Mouse (Mus musculus) hindlimb bud, embryonic 11.5 days (tissue): ENCODE measurements around the gene Plcl1.

Source experiments
- DNase-seq: peaks from one replicate; pipeline ENCODE4 v3.0.0-alpha.2; 2012; ENCODE audit warnings: low read depth, low spot score; ENCODE audit errors: extremely low spot score

Gene Plcl1

GRCm38 (mm10) chr1:55405272-55406022 lies at the start of gene Plcl1:
Plcl1 (plus strand) TSS chr1:55405921.
- no peak for DNase-seq

DNA sequence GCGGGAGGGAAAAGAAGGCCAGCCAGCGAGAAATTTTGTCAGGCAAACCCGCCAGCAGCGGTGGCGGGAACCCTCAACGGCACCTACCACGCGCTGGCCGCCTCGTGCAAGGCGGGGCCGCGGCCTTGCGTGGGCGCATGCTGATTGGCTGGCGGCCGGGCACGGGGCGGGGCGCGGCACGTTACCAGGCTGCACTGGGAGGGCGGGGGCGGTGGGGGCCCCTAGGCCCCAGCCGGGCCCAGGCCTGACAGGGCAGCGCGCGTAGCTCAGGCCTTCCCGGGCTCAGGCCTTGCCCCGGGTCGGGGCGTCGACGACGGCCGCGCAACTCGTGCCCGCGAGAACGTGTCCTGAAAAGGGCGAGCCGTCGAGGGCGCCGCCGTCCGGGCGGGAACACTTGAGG lies 43.1 kb upstream of the Plcl1 start:
- no peak for DNase-seq

DNA sequence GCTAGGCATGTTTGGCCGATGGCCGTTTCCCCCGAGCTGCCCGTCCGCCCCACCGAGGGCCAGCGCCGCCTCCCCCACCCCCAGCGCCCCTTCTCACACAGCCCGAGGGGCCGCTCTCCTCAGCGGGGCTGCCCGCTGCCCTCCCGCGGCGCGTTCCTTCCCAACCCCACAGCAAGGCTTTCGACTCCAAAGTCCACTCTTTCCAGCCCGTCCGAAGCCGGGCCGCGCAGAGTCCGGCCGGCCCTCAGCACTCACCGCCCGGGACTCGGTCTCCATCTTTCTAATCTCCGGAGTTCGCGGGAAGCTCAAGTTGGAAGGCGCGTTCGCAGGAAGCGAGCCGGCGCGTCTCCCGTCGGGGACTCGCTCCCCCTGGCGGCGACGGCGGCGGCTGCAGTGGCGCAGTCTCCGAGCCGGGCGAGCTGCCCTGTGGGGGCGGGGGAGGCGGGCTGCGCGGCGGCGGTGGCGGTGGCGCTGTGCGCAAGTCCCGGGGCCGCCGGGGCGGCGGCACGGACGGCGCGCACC lies 42.6 kb upstream of the Plcl1 start, which contains the start of gene Boll:
Boll (minus strand) TSS at position 426 of the 522 bp plus-strand sequence.
- no peak for DNase-seq

DNA sequence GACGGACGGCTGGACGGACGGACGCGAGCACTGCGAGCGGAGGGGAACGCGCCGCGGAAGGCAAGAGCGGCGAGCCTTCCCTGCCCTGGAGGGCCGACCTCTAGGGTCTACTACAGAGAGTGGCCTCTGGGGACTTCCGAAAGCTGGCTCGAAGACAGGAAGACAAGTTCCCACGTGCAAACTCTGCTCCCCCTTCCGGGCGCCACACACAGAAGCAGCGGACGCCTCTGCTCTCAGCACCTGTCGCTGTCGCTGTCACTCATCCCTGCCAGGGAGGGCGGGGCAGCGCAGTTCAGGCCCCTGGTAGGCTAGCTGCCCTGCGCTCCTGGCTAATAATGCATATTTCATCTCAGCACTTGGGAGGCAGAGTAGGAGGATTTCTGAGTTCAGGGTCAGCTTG lies 42.1 kb upstream of the Plcl1 start:
- DNase-seq: no peak

- DNase-seq: no peak
Observed at GRCm38 (mm10) chr1:55372626-55373025, 33.1 kb upstream of the Plcl1 start.

DNA sequence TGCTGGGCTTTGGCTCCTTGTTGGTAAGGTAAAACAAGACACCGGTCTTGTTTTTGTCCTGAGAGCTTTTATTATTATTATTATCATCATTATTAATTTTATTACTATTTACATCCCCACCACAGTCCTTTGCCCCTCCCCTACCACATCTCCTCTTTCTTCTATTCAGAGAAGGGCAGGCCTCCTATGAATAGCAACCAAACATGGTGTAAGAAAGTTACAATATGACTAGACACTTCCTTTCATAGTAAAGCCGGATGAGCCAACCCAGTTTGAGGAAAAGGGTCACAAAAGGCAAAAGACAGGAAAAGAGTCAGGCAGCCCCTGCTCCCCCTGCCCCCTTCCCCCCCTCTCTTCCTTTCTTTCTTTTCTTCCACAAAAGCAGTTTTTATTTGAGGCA lies 25.2 kb upstream of the Plcl1 start:
- no peak for DNase-seq

DNA sequence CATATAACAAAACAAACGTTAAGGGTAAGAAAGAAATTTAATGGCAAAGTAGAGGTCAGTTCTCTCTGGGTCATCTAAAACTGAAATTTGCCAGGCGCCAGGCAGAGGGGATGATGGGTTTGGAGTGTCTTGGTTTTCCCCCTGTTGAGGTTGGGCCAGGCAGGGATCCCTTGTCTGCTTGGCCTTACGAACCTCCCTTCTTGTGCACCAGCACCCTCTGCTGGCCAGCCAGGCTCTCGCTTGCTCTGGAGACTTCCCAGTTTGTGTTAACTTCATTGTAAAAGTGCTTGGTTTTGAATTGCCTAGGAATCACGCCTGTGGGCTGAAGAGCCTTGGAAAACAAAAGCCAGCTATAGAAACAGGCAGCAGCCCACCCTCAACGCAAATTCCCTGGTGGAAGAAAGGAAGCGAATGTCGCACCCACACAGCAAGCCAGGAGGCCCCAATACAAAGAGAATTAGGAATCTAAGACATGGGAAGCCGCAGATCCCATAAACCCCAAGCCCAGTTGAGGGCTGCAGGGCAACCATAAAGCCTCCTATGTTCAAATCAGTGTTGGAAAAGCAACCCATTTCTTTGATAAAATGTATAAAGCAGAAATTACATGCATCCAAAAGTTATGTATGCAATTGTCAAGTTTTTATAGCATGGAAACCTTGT lies 22.5 kb upstream of the Plcl1 start:
- DNase-seq: no peak

GRCm38 (mm10) chr1:55399891-55400290 lies 5.8 kb upstream of the Plcl1 start:
- no peak for DNase-seq

GRCm38 (mm10) chr1:55404439-55404838 lies 1.3 kb upstream of the Plcl1 start:
- peak; percentile 74 for DNase-seq

- DNase-seq: no peak
Observed at GRCm38 (mm10) chr1:55406023-55406413, 297 bp downstream of the Plcl1 start.

DNA sequence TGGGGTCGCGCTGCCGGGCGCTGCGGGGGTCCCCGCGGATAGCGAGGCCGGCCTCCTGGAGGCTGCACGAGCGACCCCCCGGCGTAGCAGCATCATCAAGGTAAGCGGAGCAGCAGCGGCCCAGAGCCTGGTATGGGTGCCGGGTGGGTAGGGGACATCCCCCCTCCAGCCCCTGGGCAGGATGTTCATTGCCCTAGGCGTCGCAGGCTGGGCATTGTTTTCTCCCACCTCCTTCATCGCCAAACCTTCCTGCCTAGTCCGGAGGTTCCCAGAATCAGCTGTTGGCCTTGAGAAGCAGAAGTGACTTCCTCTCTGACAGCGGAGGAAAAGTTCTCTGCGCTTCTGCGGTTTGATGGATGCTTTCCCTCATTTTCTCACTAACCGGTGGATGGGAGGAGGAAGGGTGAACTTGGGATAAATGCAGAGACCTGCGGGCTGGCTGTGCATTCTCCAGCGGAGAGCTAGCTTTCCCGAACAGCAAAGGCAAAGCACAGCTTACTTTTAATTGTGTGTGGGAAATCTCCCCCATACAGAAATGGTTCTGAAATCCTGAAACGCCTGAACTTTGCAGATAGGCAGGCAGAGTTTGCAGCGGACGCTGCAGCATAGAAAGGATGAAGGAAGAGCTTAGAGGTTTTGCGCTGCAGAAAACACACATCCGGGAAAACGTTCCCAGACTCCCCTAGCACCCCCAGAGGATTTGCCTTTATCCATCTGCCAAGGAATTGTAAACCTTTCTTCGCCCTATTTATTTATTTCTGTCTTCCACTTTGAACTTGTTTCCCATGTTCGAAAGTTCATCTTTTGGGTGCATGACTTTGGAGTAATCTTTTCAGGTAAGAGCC lies 1.0 kb downstream of the Plcl1 start:
- DNase-seq: no peak

GRCm38 (mm10) chr1:55410670-55411069 lies 4.9 kb downstream of the Plcl1 start:
- DNase-seq: no peak

DNA sequence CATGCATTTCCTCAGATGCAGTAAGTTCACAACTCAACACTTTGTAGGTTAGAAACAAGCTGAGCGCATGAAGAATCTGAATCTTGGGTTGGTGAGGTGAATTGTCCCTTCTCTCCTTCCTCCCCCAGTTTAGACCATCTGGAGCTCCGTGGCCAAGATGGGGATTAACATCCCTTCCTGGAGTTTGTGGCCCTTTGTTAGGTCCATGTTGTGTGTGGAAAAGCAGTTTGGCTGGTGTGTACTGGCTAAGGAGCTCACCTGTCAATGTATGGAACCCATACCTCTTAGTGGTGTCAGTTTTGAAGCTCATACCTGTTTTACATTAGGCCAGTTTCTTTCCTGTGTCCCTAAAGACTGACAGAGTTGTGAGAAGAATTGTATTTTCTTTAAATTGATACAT lies 5.4 kb downstream of the Plcl1 start:
- no peak for DNase-seq

GRCm38 (mm10) chr1:55412569-55412968 lies 6.8 kb downstream of the Plcl1 start:
- no peak for DNase-seq

DNA sequence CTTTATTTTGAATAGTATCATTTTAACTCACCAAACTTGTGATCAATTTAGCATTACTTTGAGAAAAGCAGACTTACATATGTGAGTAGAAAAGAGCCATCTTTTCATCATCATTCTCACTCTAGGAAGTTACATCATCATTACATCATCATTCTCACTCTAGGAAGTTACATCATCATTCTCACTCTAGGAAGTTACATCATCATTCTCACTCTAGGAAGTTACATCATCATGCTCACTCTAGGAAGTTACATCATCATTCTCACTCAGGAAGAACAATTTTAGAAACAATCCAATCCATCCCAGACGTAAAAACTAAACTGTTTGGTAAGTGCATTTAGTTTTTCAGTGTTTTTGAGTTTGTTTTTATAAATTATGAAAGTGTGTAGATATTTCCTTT lies 7.8 kb downstream of the Plcl1 start:
- no peak for DNase-seq

DNA sequence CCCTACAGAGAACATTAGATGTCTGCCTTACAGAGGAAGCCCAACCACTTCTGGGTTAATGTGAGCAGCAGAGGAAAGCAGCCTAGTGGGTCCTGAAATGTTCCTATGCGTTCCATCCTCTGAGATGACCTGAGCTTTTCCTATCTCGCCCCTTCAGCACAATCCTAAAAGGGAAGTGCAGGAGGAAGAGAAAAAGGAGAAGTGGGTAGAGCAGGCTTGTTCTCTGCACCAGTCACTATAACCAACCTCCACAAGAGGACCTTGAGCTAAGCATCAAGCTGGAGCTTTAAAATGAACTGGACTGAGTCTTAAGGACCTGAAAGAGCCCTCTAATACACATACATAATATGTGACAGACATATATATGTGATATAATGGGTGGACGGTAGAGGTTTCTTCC lies 13.2 kb downstream of the Plcl1 start:
- DNase-seq: no peak

DNA sequence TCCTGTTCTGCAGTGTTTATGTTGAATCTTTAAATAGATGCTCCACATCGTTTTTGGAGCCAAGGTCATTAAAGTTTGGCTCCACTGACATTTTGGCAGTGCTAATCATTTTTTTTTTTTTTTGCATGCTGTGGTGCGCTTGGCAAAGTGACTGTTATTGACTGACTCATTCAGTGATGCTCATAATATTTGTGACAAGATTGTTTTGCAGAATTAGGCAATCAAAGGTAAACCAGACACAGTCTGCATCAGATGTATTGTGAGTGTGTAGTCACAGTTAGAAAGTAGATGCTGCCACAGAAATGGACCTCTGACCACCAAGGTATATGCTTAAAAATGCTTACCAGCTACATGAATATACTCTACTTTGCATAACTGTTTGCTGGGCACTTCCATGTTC lies 21.9 kb downstream of the Plcl1 start:
- DNase-seq: no peak

DNA sequence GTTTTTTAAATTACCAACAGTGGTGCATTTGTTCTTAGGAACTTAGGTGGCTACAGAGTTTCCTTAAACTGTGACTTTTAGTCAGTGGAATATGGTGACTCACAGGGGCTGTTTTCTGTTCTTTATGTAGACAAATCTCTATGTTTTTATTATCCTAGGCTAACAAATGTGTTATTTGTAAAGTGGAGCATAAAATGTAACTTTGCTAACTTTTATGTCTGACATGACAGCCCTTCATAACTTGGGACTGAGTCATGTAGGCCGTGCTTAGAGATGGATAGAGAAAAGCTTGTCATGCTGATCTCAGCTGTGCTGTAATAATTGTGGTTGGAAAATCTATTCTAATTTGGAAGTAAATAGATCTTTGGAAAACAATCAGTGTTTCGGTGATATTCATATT lies 23.3 kb downstream of the Plcl1 start:
- no peak for DNase-seq

DNA sequence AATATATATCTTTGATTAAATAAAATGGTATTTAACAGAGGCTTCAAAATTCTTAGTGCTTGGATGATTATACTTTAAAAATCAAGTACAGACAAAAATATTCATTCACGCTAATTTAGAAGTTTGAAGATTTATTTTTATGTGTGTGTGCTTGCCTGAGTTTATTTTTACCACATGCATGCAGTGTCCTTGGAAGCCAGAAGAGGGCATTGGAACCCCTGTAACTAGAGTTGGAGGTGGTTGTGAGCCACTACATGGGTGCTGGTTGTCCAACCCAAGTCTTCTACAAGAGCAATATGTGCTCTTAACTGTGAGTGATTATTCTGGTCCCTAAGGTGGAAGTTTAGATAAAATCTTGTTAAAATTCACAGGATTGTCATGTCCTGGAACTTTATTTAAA lies 24.0 kb downstream of the Plcl1 start:
- no peak for DNase-seq

DNA sequence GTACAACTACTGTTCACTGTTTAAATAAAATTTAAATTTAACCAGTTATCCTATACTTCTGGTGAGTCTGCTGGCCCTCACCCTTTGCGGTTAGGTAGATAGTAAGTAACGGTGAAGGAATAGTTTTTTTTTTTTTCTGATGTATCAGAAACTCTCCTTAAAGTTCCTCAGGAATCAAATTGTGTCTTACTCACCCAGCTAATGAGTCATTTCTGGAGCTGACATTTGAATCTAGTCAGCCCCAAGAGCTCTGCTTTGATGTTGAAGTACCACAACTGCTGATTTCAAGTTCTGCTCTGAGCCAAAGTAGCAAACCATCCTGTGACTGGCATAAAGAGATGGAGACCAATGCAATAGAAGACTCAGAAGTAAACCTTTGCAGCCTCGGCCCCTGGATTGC lies 24.9 kb downstream of the Plcl1 start:
- no peak for DNase-seq

DNA sequence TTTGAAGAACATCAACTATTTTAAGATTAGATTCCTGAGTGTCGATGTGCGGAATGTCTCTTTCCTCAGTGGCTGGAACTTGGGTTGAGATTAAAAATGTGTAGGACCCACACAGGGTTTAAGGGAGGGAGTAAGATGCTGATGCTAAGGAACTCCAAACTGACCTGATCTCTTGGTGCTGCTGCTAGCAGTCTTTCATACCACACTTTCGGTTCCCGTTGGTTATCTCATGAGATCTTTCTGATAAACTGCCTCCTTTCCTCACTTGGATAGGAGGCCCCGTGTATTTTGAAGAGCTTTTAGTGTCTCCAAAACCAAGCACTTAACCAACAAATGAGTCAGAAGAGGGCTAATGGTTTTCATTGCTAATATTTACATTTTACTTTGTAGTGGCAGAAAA lies 30.9 kb downstream of the Plcl1 start:
- no peak for DNase-seq

DNA sequence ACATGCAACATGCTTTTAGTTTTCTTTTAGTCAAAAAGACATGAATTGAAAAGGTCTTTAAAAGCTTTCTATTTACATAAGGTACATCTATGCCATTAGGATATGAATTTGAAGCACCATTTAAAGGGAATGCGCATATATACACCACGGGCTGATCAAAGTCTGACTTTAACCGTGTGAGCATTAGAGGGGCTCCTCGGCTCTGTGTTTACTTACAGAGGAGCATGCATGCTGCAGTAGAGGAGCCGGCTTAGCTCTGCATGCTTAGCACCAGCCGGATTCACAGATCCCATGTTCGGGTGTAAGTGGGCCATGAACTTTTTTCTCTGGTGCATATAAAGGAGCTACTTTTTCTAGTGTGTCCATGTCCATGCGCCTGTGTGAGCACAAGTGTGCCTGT lies 31.4 kb downstream of the Plcl1 start:
- no peak for DNase-seq
